Mouse (Mus musculus) liver, embryonic 11.5 days (tissue): Measurements from ENCODE around the gene Gpr68. TPM values are rescaled to one million over a fixed set of nuclear protein-coding genes. Genes with fewer than 3 reads are reported as not detected.

ENCODE experiments used
- ATAC-seq: fragments of 200-750 bp; cut with Nextera tagmentation; replicated peaks from 2 replicates; pipeline ENCODE4 v1.8.0; 2017; ENCODE audit warnings: moderate number of reproducible peaks, mild to moderate bottlenecking, moderate TSS enrichment, moderate library complexity; ENCODE audit not compliant: low FRiP score
- DNase-seq: peaks from one replicate; pipeline ENCODE4 v3.0.0-alpha.2; 2017; ENCODE audit warnings: low spot score
- H3K27ac ChIP-seq: fragments of 300-500 bp; sonication (generic); 2 replicates; pipeline ENCODE4 v1.5.1; 2014; ENCODE audit warnings: mild to moderate bottlenecking, low read depth, low read length, control low read depth
- H3K27me3 ChIP-seq: fragments of 300-500 bp; sonication (generic); replicated peaks from 2 replicates; pipeline ENCODE4 v1.6.1; 2014; ENCODE audit warnings: low read length, mixed read lengths; ENCODE audit not compliant: control insufficient read depth, insufficient read depth
- H3K36me3 ChIP-seq: fragments of 300-500 bp; sonication (generic); 2 replicates; pipeline ENCODE4 v1.6.1; 2014; ENCODE audit warnings: mild to moderate bottlenecking, low read length, moderate library complexity, mixed read lengths; ENCODE audit not compliant: control insufficient read depth, insufficient read depth
- H3K4me1 ChIP-seq: fragments of 300-500 bp; sonication (generic); replicated peaks from 2 replicates; pipeline ENCODE4 v1.6.1; 2014; ENCODE audit warnings: low read length, mixed read lengths; ENCODE audit not compliant: control insufficient read depth, insufficient read depth
- H3K4me2 ChIP-seq: fragments of 300-500 bp; sonication (generic); 2 replicates; pipeline ENCODE4 v1.6.1; 2014; ENCODE audit warnings: mild to moderate bottlenecking, control low read depth, moderate library complexity
- H3K4me3 ChIP-seq: fragments of 300-500 bp; sonication (generic); 2 replicates; pipeline ENCODE4 v1.5.1; 2014; ENCODE audit warnings: low read depth, low read length, control low read depth
- H3K9ac ChIP-seq: fragments of 300-500 bp; sonication (generic); 2 replicates; pipeline ENCODE4 v1.6.1; 2014; ENCODE audit warnings: low read depth, low read length, control low read depth
- H3K9me3 ChIP-seq: fragments of 300-500 bp; sonication (generic); 2 replicates; pipeline ENCODE4 v1.6.1; 2016; ENCODE audit warnings: low read length, inconsistent platforms, mixed read lengths; ENCODE audit not compliant: control insufficient read depth
- WGBS: fragments of 180-500 bp; shearing (Covaris S2); extraction: QIAGEN DNeasy Blood & Tissue Kit; methylation state at CpG from one replicate; pipeline ENCODE4 v1.1.7; 2014; 5-methylcytosine and 5-hydroxymethylcytosine counted together
- polyA plus RNA-seq: library from polyadenylated mRNA; unstranded; fragments of >200 nt; fragmentation: Nextera tagmentation; extraction: Ambion mirVana; gene quantifications from 2 replicates; pipeline ENCODE4 v1.2.1, GENCODE M21; 2014

Gpr68 gene
- polyA plus RNA-seq, 1 experiment from 2014 or later: 0.10 TPM

DNA sequence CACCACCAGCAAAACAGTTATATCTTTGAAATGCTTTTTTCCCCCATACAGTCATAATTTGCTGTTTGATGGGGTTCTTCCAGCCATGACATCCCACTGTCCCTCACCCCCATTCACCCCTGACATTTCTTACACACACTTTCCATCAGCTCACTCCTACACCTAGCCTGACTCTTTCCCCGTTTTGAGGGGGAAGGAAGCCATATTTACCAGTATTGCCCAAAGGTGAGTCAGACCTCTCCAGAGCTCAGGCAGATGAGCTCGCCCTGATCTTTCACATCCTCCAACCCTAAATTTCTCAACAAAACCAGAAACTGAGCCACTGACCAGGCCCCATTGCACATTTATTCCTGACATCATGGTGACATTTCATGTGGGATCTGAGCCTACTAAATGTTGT is 36.2 kb downstream of the Gpr68 start:
- no peaks in the 10 kb centered on the region for H3K4me1 ChIP-seq
- DNase-seq (no peak), ATAC-seq (no peak)
- no peaks in the 10 kb centered on the region for H3K36me3 ChIP-seq
- no peaks in the 10 kb centered on the region for H3K9me3 ChIP-seq
- WGBS: 72% methylated on average over 2 of the region's 2 CpGs
- H3K4me2 ChIP-seq: no peak overlapping the region
- H3K4me3 ChIP-seq: no peak overlapping the region
- no peaks in the 10 kb centered on the region for H3K27me3 ChIP-seq
- no peak overlapping the region for H3K9ac ChIP-seq
- H3K27ac ChIP-seq: no peak overlapping the region

DNA sequence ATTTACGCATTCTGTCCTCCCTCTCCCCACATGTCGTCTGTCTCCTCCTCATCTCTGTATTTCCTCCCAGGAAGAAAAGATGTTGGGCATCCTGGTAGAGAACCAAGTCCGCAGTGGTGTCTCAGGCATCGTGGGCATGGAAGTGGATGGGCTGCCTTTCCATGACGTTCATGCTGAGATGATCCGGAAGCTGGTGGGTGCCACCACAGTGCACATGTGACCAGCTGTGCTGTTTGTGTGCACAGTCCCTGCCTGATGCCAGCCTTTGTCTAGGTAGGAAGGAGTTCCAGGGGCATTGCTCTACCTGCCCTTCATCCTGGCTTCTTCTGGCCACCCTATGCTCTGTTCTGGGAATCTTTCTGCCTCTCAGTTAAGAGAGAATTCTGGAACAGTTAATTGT is 36.8 kb downstream of the Gpr68 start:
- Histone ChIP-seq H3K27ac (no peak overlapping the region), H3K27me3 (no peaks in the 10 kb centered on the region), H3K4me1 (no peaks in the 10 kb centered on the region), H3K4me3 (no peak overlapping the region), H3K4me2 (no peak overlapping the region), H3K36me3 (no peaks in the 10 kb centered on the region), H3K9me3 (no peaks in the 10 kb centered on the region), H3K9ac (no peak overlapping the region)
- DNase-seq (no peak), ATAC-seq (no peak)
- whole genome bisulfite sequencing: 87% methylated on average over 6 of the region's 6 CpGs

DNA sequence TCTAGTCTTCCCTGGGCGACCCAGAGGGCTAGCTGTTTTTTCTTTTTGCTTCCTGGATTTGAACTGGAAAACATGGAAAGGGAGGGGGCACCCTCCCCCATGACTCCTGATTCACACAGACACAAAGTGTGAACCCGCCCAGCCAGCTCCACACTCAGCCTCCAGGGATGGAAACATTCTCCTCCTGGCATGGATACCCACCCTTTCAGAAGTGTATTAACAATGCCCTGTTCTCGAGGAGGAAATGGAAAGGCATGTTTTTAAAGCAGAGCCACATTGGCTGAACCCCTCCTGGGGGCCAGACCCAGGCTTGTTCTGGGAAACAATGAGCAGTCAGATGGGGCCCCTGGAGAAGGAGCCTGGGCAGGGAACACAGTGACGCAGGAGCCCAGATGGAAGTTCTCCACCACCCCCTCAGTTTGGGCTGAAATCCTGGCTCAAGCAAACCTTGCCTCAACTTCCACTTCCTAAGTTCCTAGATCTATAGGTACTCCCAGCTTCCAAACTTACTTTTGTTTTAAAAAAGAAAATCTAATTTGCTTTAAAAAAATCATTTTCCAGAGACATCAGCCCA is 39.9 kb downstream of the Gpr68 start:
- WGBS: 56% methylated on average over 4 of the region's 4 CpGs
- no peak for ATAC-seq
- H3K9me3 ChIP-seq: no peaks in the 10 kb centered on the region
- DNase-seq: no peak
- H3K27ac ChIP-seq: no peak overlapping the region
- no peaks in the 10 kb centered on the region for H3K36me3 ChIP-seq
- no peak overlapping the region for H3K4me3 ChIP-seq
- no peak overlapping the region for H3K4me2 ChIP-seq
- no peaks in the 10 kb centered on the region for H3K4me1 ChIP-seq
- H3K27me3 ChIP-seq: no peaks in the 10 kb centered on the region
- no peak overlapping the region for H3K9ac ChIP-seq

DNA sequence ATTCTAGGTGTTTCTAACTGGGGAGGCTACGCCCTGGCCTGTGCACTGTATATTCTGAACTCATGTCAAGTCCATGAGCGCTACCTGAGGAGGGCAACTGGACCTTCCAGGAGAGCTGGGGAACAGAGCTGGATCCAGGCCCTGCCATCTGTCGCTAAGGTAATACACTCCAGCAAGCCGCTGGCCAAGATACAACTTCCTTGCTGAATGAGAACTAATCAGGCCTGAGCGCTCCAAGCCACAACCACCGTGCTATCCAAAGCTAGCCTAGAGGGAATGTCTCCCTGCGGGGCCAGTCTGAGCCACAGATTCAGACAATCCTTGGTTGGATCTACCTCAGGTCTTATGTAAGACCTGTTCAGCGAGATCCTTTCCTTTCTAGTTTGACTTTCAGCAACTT is 40.9 kb downstream of the Gpr68 start:
- Histone ChIP-seq H3K27ac (no peak overlapping the region), H3K4me2 (no peak overlapping the region), H3K9ac (no peak overlapping the region), H3K36me3 (no peaks in the 10 kb centered on the region), H3K9me3 (no peaks in the 10 kb centered on the region), H3K27me3 (no peaks in the 10 kb centered on the region), H3K4me1 (no peaks in the 10 kb centered on the region), H3K4me3 (no peak overlapping the region)
- 83% methylated on average over 8 of the region's 8 CpGs for WGBS
- ATAC-seq: no peak
- DNase-seq: no peak

DNA sequence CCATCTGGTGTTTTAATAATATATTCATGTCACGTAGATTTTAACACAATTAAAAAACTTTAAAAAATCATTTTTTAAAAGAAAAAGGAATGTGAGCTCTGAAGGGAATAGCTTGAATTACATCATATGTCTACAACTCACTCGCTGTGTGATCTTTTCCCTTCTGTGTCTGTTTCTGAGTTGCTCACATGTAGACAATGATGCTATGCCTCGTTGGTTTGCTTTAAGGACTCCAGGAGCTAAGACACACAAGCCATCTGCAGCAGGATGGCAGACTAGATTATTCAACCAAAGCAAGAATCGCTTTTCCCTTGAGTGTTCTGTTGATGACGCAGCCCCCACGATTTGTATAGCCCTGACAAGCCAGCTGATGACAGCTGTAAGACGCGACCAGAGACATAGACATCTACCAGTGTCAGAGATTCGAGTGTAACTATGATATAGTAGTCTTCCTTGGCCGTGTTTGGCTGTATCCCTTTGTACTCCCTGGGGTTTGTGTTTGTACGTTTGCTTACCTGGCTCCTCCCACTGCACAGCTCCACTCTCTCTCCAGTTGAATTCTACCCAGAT is 42.4 kb downstream of the Gpr68 start:
- no peak overlapping the region for H3K4me3 ChIP-seq
- no peak overlapping the region for H3K4me2 ChIP-seq
- DNase-seq (no peak), ATAC-seq (no peak)
- H3K36me3 ChIP-seq: no peaks in the 10 kb centered on the region
- no peaks in the 10 kb centered on the region for H3K9me3 ChIP-seq
- no peaks in the 10 kb centered on the region for H3K4me1 ChIP-seq
- no peaks in the 10 kb centered on the region for H3K27me3 ChIP-seq
- H3K9ac ChIP-seq: no peak overlapping the region
- H3K27ac ChIP-seq: no peak overlapping the region
- 70% methylated on average over 11 of the region's 11 CpGs for WGBS

DNA sequence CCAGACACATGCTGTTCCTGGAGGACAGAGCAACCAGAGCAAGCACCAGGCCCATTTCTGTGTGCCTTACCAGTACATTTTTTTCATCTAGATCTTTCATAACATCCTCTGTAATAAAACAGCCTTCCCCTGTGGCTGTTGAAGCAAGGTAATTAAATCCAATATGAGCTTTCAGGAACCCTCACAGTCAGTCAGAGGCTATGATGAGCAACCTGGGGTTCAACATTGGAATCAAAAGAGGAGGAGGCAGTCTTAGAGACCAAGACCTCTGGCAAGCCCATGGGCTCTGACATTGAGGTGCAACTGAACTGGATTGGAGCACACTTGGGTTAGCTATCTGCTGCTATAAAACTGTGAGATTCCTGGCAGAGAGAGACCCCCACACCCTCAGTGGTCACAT is 42.9 kb downstream of the Gpr68 start:
- no peak for ATAC-seq
- Histone ChIP-seq H3K27ac (no peak overlapping the region), H3K36me3 (no peaks in the 10 kb centered on the region), H3K4me2 (no peak overlapping the region), H3K9me3 (no peaks in the 10 kb centered on the region), H3K27me3 (no peaks in the 10 kb centered on the region), H3K4me1 (no peaks in the 10 kb centered on the region), H3K9ac (no peak overlapping the region), H3K4me3 (no peak overlapping the region)
- no peak for DNase-seq

DNA sequence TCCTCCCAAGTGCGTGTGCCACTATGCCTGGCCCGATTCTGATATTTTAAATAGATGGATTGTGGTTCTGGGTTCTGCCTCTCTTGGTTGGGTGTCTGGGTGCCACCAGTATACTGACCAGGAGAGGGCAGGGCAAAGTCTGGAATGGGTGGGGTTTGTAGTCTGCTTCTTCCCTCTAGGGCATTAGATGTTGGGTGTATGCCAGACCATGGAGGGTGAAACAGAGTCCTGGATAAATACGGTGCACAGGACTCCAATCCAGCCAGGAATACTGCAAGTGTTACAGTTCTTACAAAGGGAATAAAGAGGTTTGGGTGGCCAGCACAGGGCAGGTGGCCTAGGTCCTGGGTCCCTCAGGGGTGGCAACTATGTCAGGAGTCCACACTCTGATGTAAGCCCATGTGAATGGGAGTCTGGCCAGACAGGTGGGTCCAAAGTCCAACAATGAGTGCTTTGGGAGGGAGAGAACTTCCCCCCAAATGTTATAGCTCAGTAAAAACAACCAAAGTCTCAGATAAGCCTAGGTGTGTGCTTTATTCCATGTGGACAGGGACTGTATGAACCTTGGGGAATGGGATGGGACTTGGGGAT is 45.0 kb downstream of the Gpr68 start:
- Histone ChIP-seq H3K4me3 (no peak overlapping the region), H3K36me3 (no peaks in the 10 kb centered on the region), H3K9me3 (no peaks in the 10 kb centered on the region), H3K9ac (no peak overlapping the region), H3K4me1 (no peaks in the 10 kb centered on the region), H3K4me2 (no peak overlapping the region), H3K27ac (no peak overlapping the region), H3K27me3 (no peaks in the 10 kb centered on the region)
- no peak; the same call in 1 of the 2 replicates for ATAC-seq
- DNase-seq: no peak
- WGBS: 92% methylated on average over 3 of the region's 3 CpGs

DNA sequence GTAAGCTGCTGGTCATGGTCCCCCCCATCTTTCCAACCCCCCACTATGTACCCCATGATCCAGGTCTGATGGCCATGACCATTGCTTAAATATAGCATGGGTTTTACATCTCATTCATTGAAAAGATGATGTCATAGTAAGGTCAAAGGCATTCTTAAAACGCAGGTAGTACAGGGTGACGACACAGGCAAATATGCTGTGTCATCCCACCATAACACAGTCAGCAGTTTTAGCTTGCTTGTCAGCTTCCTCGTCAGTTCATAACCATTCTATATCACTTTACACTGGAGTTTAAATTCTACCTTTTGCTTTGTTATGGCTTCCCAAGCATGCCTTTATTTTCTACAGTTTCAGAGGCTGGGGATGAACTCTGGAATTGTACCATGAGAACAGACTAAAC is 45.7 kb downstream of the Gpr68 start:
- 75% methylated on average over 3 of the region's 3 CpGs for WGBS
- H3K27me3 ChIP-seq: no peaks in the 10 kb centered on the region
- no peak for ATAC-seq
- H3K9me3 ChIP-seq: no peaks in the 10 kb centered on the region
- H3K4me2 ChIP-seq: no peak overlapping the region
- H3K36me3 ChIP-seq: no peaks in the 10 kb centered on the region
- DNase-seq: no peak
- no peak overlapping the region for H3K9ac ChIP-seq
- no peak overlapping the region for H3K27ac ChIP-seq
- H3K4me3 ChIP-seq: no peak overlapping the region
- H3K4me1 ChIP-seq: no peaks in the 10 kb centered on the region

DNA sequence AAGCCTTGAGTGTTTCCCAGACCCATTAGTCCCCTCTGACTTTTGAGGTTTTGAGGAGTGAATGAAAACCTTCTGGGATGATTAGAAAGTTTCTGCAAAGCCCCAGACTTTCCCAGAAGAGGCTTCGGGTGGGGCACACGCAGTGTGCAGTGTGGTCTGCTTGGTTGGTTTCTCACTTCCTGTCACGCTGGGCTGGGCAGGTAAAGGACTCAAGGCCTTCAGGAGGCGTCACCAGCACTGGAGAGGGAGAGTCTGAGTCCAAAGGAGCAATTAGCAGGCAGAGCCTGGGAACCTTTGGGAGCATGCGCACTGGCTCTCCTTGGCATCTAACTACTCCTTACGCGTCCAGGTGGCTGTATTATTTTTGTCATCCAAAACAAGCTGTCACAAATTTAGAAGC is 50.2 kb downstream of the Gpr68 start:
- Histone ChIP-seq H3K27ac (no peak overlapping the region), H3K9ac (no peak overlapping the region), H3K9me3 (no peaks in the 10 kb centered on the region), H3K4me1 (no peaks in the 10 kb centered on the region), H3K36me3 (no peaks in the 10 kb centered on the region), H3K4me3 (no peak overlapping the region), H3K4me2 (no peak overlapping the region), H3K27me3 (no peaks in the 10 kb centered on the region)
- 54% methylated on average over 7 of the region's 7 CpGs for WGBS
- ATAC-seq (no peak), DNase-seq (no peak)
